Mouse (Mus musculus): ENCODE measurements around the gene Exoc4.

Gene Exoc4

GRCm38 (mm10) chr6:33631133-33631532 is 382.2 kb downstream of the Exoc4 start:
- DNase-seq (ENCODE audit: low spot score), result no peak

GRCm38 (mm10) chr6:33637192-33637591 is 388.3 kb downstream of the Exoc4 start:
- DNase-seq (ENCODE audit: low spot score), result no peak

- DNase-seq (ENCODE audit: low spot score), result peak; percentile 75
Measured at GRCm38 (mm10) chr6:33681778-33682640, 433.1 kb downstream of the Exoc4 start.

GRCm38 (mm10) chr6:33683533-33683932 is 434.6 kb downstream of the Exoc4 start:
- DNase-seq (ENCODE audit: low spot score), result no peak

GRCm38 (mm10) chr6:33685321-33685720 is 436.4 kb downstream of the Exoc4 start:
- no peak for DNase-seq (ENCODE audit: low spot score)

GRCm38 (mm10) chr6:33690601-33691000 is 441.7 kb downstream of the Exoc4 start:
- no peak for DNase-seq (ENCODE audit: low spot score)

GRCm38 (mm10) chr6:33696976-33697375 is 448.1 kb downstream of the Exoc4 start:
- DNase-seq (ENCODE audit: low spot score), result peak; percentile 3

GRCm38 (mm10) chr6:33708907-33709306 is 460.0 kb downstream of the Exoc4 start:
- no peak for DNase-seq (ENCODE audit: low spot score)

- no peak for DNase-seq (ENCODE audit: low spot score)
Measured at GRCm38 (mm10) chr6:33709340-33709739, 460.5 kb downstream of the Exoc4 start.

GRCm38 (mm10) chr6:33711742-33712141 is 462.9 kb downstream of the Exoc4 start:
- no peak for DNase-seq (ENCODE audit: low spot score)

GRCm38 (mm10) chr6:33712540-33713118 is 463.7 kb downstream of the Exoc4 start:
- DNase-seq (ENCODE audit: low spot score), result no peak

- DNase-seq (ENCODE audit: low spot score), result no peak
Measured at GRCm38 (mm10) chr6:33716254-33716965, 467.5 kb downstream of the Exoc4 start.

GRCm38 (mm10) chr6:33721166-33721565 is 472.3 kb downstream of the Exoc4 start:
- DNase-seq (ENCODE audit: low spot score), result peak; percentile 11

GRCm38 (mm10) chr6:33722811-33723210 is 473.9 kb downstream of the Exoc4 start:
- DNase-seq (ENCODE audit: low spot score), result no peak

- DNase-seq (ENCODE audit: low spot score), result no peak
Measured at GRCm38 (mm10) chr6:33724596-33724995, 475.7 kb downstream of the Exoc4 start.

- DNase-seq (ENCODE audit: low spot score), result no peak
Measured at GRCm38 (mm10) chr6:33727271-33727670, 478.4 kb downstream of the Exoc4 start.

- DNase-seq (ENCODE audit: low spot score), result no peak
Measured at GRCm38 (mm10) chr6:33732214-33732613, 483.3 kb downstream of the Exoc4 start.

- DNase-seq (ENCODE audit: low spot score), result no peak
Measured at GRCm38 (mm10) chr6:33733602-33734001, 484.7 kb downstream of the Exoc4 start.

GRCm38 (mm10) chr6:33734032-33734431 is 485.1 kb downstream of the Exoc4 start:
- no peak for DNase-seq (ENCODE audit: low spot score)

- peak; percentile 63 for DNase-seq (ENCODE audit: low spot score)
Measured at GRCm38 (mm10) chr6:33738857-33739291, 490.0 kb downstream of the Exoc4 start.

- no peak for DNase-seq (ENCODE audit: low spot score)
Measured at GRCm38 (mm10) chr6:33739304-33739703, 490.4 kb downstream of the Exoc4 start.

GRCm38 (mm10) chr6:33755976-33756375 is 507.1 kb downstream of the Exoc4 start:
- DNase-seq (ENCODE audit: low spot score), result no peak

GRCm38 (mm10) chr6:33761557-33761956 is 512.7 kb downstream of the Exoc4 start:
- no peak for DNase-seq (ENCODE audit: low spot score)
